Mouse (Mus musculus) heart, postnatal 25 days (tissue): ENCODE results near the gene Nr1h2. TPM values are rescaled to one million over a fixed set of nuclear protein-coding genes. Genes with fewer than 3 reads are reported as not detected.

Experiments used
- DNase-seq: peaks from one replicate; pipeline ENCODE4 v3.0.0; 2022; ENCODE audit warnings: low spot score
- intact Hi-C: fragments of 180-260 bp; cut with DNase I; formaldehyde crosslinking; loops from one replicate; pipeline ENCODE4 v1.15.1; 2025
- total RNA-seq, 2 experiments: library from RNA; stranded (reverse); gene quantifications; 2 replicates each; pipeline ENCODE4 v1.2.3; 2021

Gene Nr1h2
- total RNA-seq, 2 experiments from 2014 or later: 40.7 to 48.4 TPM

DNA sequence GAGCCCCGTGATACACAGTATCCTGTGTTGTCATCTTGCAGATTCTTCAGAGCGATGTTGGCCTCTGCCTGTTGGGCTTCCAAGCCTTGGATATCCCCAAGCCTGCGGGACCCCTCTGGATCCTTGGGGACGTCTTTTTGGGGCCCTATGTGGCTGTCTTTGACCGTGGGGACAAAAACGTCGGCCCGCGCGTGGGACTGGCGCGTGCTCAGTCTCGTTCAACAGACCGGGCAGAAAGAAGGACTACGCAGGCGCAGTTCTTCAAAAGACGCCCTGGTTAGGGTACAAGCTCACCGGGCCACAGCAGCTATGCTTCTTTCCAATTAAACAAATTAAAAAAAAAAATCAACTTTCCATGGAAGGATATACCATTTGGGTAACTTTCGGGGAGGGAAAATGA lies 32.8 kb upstream of the Nr1h2 start:
- intact Hi-C loops: no loop called here
- DNase-seq: no peak

DNA sequence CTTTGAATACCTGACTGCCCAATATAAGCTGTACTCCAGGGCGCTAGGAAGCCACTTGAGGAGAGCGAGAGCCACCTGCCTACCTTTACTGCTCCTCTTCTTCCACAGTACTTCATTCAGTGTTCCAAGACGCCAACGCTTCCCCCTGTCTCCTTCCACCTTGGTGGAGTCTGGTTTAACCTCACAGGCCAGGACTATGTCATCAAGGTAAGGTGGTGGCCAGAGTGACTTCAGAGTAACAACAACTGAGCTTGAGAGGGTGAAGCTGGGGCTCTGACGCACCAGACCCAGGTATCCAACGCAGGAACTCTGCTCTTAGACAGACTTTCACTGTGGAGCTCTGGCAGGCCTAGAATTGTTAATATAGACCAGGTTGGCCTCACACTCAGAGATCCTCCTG lies 31.9 kb upstream of the Nr1h2 start:
- intact Hi-C loops: no loop called here

DNA sequence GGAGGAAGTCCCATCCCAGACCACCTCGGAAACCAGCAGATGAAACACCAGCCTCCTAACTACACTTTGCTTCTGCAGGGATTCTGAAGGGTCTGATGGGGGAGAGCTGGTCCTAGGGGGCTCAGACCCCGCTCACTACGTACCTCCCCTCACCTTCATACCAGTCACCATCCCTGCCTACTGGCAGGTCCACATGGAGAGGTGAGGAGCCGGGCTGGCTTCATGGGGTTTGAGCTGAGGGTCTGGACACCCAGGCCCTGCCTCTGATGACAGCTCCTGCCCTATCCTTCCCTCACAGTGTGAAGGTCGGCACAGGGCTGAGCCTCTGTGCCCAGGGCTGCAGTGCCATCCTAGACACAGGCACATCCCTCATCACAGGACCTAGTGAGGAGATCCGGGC lies 31.2 kb upstream of the Nr1h2 start:
- intact Hi-C loops: no loop called here
- no peak for DNase-seq

More for the DNA sequence above, 31.9 kb upstream of the Nr1h2 start:
- DNase-seq: no peak

DNA sequence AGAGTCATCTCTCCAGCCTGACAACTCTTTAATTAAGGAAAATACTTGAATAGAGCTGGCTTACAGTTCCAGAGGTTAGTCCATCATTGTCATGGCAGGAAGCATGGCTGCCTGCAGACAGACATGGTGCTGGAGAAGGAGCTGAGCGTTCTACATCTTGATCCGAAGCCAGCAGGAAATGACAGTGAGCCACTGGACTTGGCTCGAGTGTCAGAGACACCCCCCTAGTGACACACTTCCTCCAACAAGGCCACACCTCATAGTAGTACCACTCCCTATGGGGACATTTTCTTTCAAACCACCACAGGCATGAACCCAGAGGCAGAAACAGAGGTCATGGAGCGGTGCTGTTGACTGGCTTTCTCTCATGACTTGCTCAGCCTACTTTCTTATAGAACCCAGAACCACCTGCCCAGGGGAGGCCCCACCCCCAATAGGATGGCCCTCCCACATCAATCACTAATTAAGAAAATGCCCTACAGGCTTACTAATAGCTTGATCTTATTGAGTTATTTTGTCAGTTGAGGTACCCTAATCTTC lies 30.6 kb upstream of the Nr1h2 start:
- intact Hi-C loops: no loop called here
- DNase-seq: no peak

DNA sequence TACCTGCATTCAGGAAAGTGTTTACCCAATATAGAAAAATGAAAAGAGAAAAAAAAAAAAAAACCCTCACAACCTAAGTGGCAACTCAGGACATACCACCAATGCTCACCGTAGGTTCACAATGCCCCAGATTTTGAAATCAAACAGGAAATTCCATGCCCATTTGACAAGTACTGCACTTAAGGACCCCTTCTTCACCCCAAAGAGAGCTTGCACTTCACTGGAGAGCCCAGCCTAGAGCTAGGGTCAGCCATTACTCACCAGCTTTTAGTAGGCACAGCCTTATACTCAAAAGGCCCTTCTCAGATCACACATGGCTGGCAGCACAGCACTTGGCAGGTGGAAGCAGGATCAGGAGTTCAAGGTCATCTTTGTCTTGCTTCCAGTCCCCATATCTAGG lies 29.4 kb upstream of the Nr1h2 start:
- intact Hi-C loops: no loop called here
- no peak for DNase-seq

DNA sequence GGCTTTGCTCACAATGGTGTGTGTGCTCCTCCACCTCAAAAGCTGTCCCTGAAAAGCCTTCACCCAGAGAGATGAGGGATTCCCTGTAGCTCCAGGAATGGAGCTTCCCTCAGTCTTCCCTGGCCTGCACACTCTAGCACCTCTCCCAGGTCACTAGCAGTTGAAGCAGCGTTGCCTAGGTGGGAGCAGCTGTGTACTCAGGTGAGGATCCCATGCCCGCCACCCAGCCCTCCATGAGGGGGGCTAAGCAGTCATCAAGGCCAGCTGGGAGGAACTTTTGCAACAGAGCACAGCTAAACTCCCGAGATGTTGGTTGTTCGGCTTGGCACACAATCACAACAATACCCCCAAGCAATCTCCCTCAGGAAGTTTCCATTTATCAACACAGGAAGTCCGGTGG lies 29.0 kb upstream of the Nr1h2 start:
- intact Hi-C loops: no loop called here
- no peak for DNase-seq

DNA sequence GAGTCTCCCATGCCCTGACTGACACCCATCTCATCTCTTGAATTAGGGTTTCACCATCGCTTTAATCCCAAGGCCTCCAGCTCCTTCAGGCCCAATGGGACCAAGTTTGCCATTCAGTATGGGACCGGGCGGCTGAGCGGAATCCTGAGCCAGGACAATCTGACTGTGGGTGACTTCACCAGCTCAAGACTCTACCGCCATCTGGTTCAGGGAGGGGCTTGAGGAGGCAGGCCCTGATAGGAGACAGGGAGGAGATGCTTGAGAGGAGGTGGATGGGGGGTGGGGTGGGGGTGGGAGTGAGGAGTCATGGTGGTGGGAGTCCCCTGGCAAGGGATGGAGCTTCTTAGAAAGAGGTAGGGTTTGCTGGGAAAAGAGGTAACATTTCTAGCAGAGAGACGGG lies 27.9 kb upstream of the Nr1h2 start:
- DNase-seq: no peak
- intact Hi-C loops: no loop called here

DNA sequence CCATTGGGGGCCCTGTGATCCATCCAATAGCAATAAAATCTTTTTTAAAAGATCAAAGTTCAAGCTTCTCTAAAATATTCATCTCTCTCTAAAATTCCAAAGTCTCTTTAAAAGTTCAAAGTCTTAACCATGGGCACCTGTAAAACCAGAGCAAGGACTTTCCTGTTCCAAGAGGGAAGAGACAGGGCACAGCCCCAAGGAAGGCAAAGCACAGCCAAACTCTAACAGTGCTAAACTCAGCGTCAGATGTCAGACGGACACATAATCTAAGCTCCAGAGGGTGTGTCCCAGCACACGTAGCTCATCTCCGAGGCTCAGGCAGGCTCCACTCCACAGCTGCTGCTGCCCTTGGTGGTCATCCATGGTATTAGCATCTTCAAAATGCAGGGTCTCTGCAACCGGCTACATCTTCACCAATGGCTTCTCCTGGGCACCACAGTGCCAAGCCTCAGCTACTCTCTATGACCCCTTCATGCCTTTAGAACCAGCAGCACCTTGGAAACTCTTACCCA lies 22.6 kb upstream of the Nr1h2 start:
- no peak for DNase-seq
- intact Hi-C loops: no loop called here

DNA sequence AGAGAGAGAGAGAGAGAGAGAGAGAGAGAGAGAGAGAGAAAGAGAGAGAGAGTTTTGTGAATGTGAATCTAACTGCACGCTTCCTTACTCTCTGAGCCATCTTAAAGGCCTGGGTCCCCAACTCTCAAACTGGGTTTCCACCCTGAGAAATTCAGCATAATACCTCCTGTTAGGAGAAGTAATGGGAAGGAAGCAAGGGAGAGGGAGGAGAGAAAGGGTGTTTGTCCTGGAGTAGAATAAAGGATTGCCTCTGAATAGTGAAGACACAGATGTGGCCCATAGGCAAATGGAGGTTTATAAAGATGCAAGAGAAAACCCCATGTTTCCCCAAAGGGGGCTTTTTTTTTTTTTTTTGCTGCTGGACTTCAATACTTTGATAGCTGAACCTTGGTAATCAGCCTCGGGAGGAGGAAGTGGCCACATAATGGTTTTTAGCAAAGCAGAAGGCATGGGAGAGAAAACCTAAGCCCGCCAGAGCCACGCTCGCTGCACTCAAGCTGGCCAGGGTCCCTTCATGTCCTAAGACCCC lies 19.3 kb upstream of the Nr1h2 start:
- no peak for DNase-seq
- intact Hi-C loops: no loop called here

DNA sequence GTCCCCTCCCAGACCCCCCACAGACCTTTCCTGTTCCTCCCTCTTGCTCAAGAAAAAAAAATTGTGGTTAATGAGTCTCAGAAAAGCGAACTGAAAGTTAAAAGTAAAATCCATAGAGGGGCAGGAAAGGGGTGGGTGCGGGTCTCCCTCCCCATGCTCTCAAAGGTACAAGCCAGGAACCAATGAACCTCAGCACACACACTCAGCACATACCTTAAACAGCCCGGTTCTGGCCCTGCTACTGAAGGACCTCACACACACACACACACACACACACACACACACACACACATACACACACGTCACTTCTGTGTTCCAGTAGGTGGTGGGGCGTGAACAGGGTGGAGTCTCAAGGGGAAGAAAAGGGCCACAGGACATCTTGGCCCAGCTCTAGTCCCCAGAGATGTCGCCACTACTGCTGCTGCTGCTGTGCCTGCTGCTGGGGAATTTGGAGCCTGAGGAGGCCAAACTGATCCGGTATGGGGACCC lies 18.5 kb upstream of the Nr1h2 start, which contains the start of gene Napsa:
Napsa (plus strand) TSS at position 168 of the 489 bp plus-strand sequence.
- DNase-seq: no peak
- intact Hi-C loops: no loop called here

DNA sequence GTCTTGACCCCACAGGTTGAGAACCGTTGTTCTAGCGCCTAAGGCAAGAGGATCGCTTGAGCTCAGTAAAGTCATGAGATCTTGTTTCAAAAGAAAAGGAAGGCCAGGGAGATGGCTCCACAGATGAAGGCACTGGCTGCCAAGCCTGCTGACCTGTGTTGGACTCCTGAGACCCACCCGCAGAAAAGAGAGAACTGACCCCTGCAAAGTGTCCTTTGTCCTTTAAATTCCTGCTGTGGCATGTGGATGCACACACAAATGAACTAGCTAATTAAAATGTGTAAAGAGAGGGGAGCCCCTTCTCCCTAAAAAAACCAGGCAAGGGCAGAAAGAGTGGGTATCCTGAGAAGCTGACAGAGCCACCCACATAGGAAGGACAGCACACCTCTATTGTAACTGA lies 18.1 kb upstream of the Nr1h2 start:
- intact Hi-C loops: no loop called here

DNA sequence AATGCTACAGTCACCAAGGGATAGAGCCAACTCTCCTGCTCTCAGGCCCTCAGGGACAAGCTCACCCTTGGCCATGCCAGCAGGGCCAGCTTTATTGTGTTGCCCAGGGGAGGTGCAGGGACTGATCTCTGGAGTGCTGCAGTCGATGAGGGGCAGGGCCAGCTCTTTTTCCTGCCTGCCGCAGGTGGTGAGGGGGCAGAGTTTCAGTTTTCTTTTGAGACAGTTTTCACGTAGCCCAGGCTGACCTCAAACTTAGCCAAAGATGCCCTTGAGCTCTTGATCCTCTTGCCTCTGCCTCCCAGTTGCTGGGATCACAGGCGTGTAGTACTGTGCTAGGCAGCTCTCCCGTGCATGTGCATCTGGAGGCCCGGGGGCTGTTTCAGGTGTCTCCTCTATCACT lies 17.2 kb upstream of the Nr1h2 start:
- intact Hi-C loops: no loop called here
- DNase-seq: no peak

More for the DNA sequence above, 18.1 kb upstream of the Nr1h2 start:
- no peak for DNase-seq

DNA sequence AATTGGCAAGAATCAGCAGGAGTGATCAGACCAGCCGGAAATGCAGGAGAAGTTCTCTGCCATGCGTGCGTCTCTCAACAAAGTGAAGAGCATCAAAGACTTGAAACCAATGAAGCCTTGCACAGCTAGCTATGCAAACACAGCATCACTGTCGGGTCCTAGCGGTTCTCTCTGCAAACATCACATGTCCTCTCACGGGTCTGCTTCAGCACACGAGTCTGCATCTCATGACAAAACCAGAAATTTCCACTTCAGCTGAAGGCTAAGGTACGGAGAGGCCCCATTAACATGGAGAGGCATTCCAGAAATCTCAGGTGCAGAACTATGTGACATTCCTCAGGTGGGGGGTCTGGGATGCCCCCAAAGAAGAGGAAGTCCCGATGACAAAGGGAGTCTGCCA lies 15.1 kb upstream of the Nr1h2 start:
- intact Hi-C loops: no loop called here
- DNase-seq: no peak

DNA sequence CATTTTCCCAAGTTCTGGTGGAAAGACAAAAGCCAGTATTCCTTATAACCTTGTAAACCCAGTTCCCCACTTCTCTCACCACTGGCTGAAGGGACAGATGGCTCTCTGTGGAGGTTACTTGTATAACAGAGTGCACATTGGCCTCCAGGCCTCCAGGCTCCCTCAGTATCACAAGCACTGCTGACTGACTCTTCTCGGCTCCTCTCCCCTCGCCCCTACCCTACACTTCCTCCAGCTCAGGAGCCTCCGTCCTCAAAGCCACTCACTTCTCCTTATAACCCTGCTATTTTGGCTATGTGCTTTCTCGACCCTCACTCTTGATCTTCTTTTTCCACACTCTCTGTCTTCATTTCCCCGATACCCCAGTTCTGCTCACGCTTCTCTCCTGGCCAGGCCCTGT lies 11.7 kb upstream of the Nr1h2 start:
- intact Hi-C loops: no loop called here
- DNase-seq: no peak

DNA sequence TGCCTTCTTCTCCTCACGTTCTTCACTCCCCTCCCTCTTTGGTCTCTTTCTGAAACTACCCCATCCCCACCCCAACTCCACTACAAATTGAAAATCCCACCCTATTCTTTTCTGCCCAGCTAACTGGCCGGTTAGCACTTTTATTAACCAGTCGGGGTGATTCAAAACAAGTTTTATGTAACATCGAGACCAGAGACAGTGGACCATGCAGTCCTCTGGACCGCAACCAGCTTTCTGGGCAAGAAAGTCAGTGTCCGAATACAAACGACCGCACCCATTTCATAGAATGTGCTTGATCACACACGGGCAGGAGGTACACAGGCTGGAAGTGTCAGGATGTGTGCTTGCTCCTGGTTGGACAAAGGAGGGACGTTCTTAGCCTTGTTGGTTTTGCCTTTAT lies 10.7 kb upstream of the Nr1h2 start:
- intact Hi-C loops: no loop called here
- DNase-seq: no peak

DNA sequence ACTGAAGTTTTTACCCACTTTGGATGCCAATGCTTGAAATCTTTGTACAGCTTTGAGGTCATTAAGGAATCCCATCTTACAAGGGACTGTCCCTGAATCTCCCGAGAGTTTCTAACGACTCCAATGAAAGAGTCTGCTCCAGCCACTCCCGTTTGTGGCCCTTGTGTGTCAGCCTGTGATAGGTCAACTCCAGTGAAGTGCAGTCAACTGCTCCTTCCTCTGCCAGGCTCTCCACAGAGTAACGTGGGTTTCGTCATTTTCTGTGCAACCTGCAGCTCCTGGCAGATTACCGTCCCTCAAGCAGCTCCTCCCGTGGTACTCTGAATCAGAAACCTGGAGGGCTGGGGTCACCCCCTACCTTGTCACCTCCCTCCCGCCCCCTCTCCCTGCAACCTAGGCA lies 9.5 kb upstream of the Nr1h2 start:
- intact Hi-C loops: no loop called here
- no peak for DNase-seq

DNA sequence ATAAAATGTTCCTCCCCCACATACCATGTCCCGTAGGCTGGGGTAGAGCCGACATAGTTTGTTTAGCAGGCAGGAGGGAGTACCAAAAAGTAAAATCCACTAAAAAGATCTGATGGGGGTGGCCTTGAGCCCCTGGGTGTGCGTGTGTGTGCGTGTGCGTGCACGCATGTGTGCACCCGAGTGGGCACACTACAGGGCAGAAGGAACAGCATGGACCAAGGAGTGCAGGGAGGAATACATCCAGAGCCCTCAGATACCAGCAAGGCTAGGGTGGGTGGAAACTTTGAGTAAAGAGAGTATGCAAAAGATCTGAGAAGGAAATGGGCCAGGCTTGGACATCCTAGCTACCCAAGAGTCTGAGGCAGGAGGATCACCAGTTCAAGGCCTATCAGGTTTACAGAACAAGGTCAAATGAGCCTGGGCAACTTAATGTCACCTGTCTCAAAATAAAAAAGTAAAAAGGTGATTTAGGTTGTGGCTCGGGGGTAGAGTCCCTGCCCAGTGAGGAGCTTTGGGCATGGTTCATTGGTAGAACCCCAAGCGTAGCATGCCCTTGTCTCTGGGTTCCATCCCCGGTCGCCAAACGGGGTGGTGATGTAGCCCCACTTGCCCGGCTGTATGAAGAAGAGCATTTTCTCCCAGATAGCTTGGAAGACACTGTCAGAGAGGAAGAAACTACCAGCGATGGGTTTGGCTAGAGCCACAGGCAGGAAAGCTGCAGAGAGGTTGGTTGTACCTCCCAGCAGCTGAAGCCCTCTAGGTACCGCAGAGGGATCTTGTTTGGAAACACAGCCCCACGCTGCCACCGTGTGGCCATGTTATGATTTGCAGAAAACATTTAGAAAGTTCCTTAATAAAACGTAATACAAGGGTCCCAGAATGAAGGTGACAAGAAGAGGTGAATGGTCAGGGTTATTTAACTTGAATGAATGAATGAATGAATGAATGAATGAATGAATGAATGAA lies 7.0 kb upstream of the Nr1h2 start:
- intact Hi-C loops: loop anchor here (1.0 kb wide), 2 partner anchors 39 to 59 kb away; no protein-coding TSS in a partner anchor
- DNase-seq: no peak

DNA sequence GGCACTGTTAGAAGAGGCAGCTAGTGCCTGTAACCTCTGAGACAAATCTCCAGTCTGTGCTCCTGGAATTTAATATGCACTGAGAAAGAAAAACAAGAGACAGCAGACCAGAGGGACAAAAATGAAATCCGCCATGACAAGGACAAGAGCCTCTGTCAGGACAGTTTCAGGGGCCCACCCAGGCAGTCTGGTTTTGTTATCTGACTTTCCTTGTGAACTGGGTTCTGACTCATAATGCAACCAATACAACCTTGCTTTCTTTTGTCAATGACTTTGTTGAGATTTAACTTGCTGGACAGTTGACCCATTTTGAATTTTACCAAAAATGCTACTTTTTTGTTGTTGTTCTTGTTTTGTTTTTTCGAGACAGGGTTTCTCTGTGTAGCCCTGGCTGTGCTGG lies 3.9 kb upstream of the Nr1h2 start:
- intact Hi-C loops: no loop called here
- no peak for DNase-seq

DNA sequence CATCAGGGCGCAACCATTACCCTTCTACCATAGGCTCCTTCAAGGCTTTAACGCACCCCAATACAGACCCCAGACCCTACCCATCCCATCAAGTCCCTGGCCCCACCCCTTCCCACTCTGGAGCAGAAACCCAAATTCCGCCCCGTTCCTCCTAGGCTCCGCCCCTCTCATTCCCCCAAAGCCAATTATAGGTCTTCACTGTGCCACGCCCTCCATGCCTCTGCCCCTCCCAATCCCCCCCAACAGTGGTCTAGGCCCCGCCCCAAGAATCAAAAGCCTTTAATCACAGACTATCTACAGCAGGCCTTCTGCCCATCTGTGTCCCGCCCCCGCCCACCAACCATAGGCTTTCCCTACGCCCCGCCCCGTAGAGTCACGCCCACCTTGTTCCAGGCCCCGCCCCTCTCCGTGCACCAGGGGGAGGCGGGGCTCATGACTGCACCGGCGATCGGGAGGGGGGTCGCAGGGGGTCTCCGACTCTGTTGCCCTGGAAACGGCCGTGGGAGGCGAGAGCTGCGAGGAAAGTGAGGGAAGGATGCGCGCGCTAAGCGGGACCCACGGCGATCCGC lies 471 bp downstream of the Nr1h2 start:
- intact Hi-C loops: loop anchor here (2.0 to 5.0 kb wide), 3 partner anchors 28 to 306 kb away; partner anchors contain the start of genes 1700028J19Rik, 2410002F23Rik and Mybpc2

DNA sequence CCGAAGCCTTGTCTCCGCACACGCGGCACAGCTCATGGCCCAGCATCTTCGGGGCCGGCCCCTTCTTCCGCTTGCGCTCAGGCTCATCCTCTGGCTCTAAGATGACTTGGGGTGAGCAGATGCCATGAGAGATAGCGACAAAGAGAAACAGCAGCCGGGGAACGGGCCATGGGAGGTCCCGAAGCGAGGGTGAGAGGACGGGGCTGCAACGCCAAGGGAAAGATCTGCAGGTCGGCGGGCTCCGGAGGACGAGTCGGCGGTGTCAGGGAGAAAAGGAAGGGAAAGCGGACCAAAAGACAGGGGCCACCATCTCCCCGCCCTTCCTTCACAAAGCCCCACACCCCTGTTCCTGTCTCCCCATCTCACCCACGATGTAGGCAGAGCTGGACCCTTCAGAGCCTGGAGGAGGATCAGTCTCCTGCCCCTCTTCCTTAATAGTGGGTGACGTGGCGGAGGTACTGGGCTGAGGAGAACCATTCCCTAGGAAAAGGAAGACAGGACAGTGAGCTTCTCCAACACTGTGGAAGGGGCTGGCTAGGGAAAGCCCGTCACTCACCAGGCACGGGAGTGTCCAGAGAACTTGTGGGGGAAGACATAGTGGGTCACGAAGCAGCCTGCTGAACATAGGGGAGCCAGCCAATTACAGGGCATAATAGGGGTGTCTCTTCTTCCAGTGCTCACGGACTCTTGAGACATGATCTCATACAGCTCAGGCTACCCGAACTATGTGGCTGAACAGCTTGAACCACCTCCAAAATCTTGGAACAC lies 1.4 kb downstream of the Nr1h2 start:
- DNase-seq: no peak

More for the DNA sequence above, 471 bp downstream of the Nr1h2 start:
- DNase-seq: no peak

More for the DNA sequence above, 1.4 kb downstream of the Nr1h2 start:
- intact Hi-C loops: loop anchor here (2.0 to 5.0 kb wide), 3 partner anchors 28 to 305 kb away; partner anchors contain the start of genes 1700028J19Rik, 2410002F23Rik and Mybpc2
